Mouse (Mus musculus): ENCODE results near the gene Olfr315.
"Not testable (repeated sequence)": the region's sequence is repeated elsewhere in the genome, so short reads cannot be mapped to it uniquely, and the experiment has no call there.

Gene Olfr315

GRCm38 (mm10) chr11:58815676-58816075 is 42.7 kb downstream of the Olfr315 start:
- CTCF ChIA-PET: no interaction called here

DNA sequence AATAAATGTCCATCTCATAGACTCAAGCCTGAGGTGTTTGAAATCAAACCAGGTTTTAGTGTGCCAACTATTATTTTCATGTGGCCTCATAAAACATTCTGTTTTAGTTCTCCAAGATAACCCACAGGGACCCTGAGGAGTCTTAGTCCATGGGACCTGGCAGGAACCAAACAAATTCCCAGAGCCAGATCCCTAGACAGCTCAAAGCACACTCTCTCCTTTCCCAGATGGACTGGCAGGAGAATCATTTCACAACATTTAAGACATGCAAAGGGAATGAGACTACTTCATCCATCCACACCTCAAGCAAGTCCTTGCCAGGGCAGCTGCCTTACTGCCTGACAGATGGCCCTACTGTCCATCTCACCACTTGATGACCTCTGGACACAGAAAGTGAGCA is 55.9 kb downstream of the Olfr315 start, which contains the start of gene Olfr312:
Gene Olfr312, plus strand, starts transcription at position 301 of the 400 bp plus-strand sequence.
- CTCF ChIA-PET: not testable (repeated sequence)

DNA sequence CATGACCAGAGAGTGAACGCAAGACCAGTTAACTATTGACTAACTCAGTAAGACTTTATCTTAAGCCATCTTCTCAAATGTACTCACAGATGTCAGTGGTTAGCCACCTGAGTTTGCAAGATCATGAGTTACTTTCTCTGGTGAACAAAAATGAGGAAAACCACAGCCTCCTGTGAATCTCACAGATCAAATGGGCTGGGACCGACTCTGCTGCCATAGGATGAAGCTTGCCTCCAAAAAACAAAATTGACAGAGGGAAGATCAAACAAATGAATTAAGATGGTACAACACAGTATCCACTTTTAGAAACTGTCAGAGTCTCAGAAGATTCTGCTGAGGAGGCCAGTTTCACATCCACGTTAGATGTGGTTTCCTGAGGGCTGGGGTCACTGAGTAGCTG is 56.8 kb downstream of the Olfr315 start:
- CTCF ChIA-PET: no interaction called here

Measured in spleen, embryonic (tissue).